11 mouse cellular contexts compared by ENCODE assay signal in the genomic region with DNA sequence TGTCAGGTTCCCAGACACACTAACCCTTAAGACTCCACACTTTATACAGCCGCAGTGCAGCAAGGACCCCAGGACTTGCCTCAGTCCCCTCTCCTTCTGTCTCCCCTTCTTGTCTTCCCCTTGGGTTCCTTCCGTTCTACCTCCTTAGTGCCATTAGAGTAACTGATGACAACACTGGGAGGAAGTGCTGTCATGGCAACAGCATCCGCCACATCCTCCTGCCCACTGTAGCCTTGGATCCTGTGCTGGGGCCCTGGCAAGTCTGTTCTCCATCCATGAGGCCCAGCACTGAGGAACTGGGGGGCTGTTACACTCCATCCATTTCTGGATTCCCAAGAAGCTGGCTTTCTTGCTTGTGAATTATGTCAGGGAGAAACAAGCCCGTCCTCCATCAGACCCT. TPM values are rescaled to one million over a fixed set of nuclear protein-coding genes. Genes with fewer than 3 reads are reported as not detected.
DNase-seq lines count a peak whose midpoint lies in the region; ATAC-seq and TF ChIP-seq lines count a peak whose summit lies in the region.
"Had no signal": no experiment of that assay in that cellular context is flagged by ENCODE, and none has a peak within 500 bp of the region (broad histone marks: within the 10 kb centered on the region; RNA-seq: fewer than 3 reads in every experiment).

No protein-coding gene starts in this region.

- ATAC-seq in hindbrain, embryonic 14.5 days (ENCODE audit: low FRiP score): no peak
- no peak for ATAC-seq in hindbrain, embryonic 11.5 days (ENCODE audit: low FRiP score)
- 0 out of 2 replicates have a peak, but pooled peaks have one; percentile 17 for ATAC-seq in megakaryocyte-erythroid progenitor cell, adult 5-6 weeks (replicated peaks; ENCODE audit: low FRiP score, low TSS enrichment, poor library complexity, severe bottlenecking)
- no peak for ATAC-seq in intestine, embryonic 16.5 days

- no peak overlapping the region for H3K4me3 ChIP-seq in hindbrain, embryonic 14.5 days (replicated peaks; ENCODE audit: low read length)
- H3K4me3 ChIP-seq in hindbrain, embryonic 11.5 days (ENCODE audit: low read depth, low read length): no peak overlapping the region
- H3K4me3 ChIP-seq in bone marrow, adult 2 months (replicated peaks; ENCODE audit: control insufficient read depth, low read depth, low read length): peak overlapping the region; percentile 87
- no peak overlapping the region for H3K4me3 ChIP-seq in intestine, embryonic 16.5 days (ENCODE audit: low read length)
- H3K4me3 ChIP-seq: heart, embryonic 10.5 days had no signal

- TF ChIP-seq POLR2A in bone marrow, adult 2 months (IDR thresholded peaks at IDR 0.05; ENCODE audit: borderline replicate concordance, control insufficient read depth, low read depth, low read length): no peak

- no peak overlapping the region for H3K27ac ChIP-seq in hindbrain, embryonic 14.5 days
- no peak overlapping the region for H3K27ac ChIP-seq in hindbrain, embryonic 11.5 days (ENCODE audit: low read depth, low read length)
- peak overlapping the region; percentile 6; the same call in 1 of the 2 replicates for H3K27ac ChIP-seq in bone marrow, adult 2 months (ENCODE audit: control insufficient read depth, insufficient read depth, low read depth, low read length, poor library complexity)
- H3K27ac ChIP-seq in intestine, embryonic 16.5 days (ENCODE audit: low read length): no peak overlapping the region
- H3K27ac ChIP-seq: heart, embryonic 10.5 days had no signal

- H3K9ac ChIP-seq in hindbrain, embryonic 14.5 days: 0 out of 2 replicates have a peak overlapping the region, but pooled peaks have one; percentile 11
- no peak overlapping the region for H3K9ac ChIP-seq in hindbrain, embryonic 11.5 days (ENCODE audit: low read depth, low read length)
- no peak overlapping the region for H3K9ac ChIP-seq in intestine, embryonic 16.5 days (ENCODE audit: low read depth, low read length)

- H3K36me3 ChIP-seq in hindbrain, embryonic 14.5 days (replicated peaks; ENCODE audit: control insufficient read depth, insufficient read depth): no peaks in the 10 kb centered on the region
- H3K36me3 ChIP-seq in hindbrain, embryonic 11.5 days (ENCODE audit: control insufficient read depth, insufficient read depth, low read length): no peaks in the 10 kb centered on the region
- H3K36me3 ChIP-seq in intestine, embryonic 16.5 days (ENCODE audit: control insufficient read depth, insufficient read depth, low read length): no peaks in the 10 kb centered on the region
- H3K36me3 ChIP-seq: heart, embryonic 10.5 days had no signal

- no peak for TF ChIP-seq CTCF in bone marrow, adult 2 months (IDR thresholded peaks at IDR 0.05; ENCODE audit: control insufficient read depth, insufficient read depth, low read length)

- peaks cover 12% of the 10 kb centered on the region for H3K27me3 ChIP-seq in hindbrain, embryonic 14.5 days (ENCODE audit: control insufficient read depth, insufficient read depth, low read length)
- H3K27me3 ChIP-seq in hindbrain, embryonic 11.5 days (ENCODE audit: control insufficient read depth, insufficient read depth, low read length): peaks cover 30% of the 10 kb centered on the region
- peaks cover 44% of the 10 kb centered on the region for H3K27me3 ChIP-seq in intestine, embryonic 16.5 days (replicated peaks; ENCODE audit: control insufficient read depth, insufficient read depth, low read length)

- no peak overlapping the region; the same call in 1 of the 2 replicates for H3K4me2 ChIP-seq in hindbrain, embryonic 14.5 days (replicated peaks)
- no peak overlapping the region for H3K4me2 ChIP-seq in hindbrain, embryonic 11.5 days (replicated peaks; ENCODE audit: low read depth, low read length)
- H3K4me2 ChIP-seq in intestine, embryonic 16.5 days (ENCODE audit: low read depth, low read length): no peak overlapping the region

- H3K9me3 ChIP-seq in hindbrain, embryonic 14.5 days (ENCODE audit: control insufficient read depth, low read length): no peaks in the 10 kb centered on the region
- H3K9me3 ChIP-seq in hindbrain, embryonic 11.5 days (ENCODE audit: control insufficient read depth, low read length): no peaks in the 10 kb centered on the region
- no peaks in the 10 kb centered on the region for H3K9me3 ChIP-seq in intestine, embryonic 16.5 days (ENCODE audit: control insufficient read depth, low read length)
- H3K9me3 ChIP-seq: heart, embryonic 10.5 days had no signal

- no peak for DNase-seq in hindbrain, embryonic 14.5 days (ENCODE audit: low spot score)
- DNase-seq in hindbrain, embryonic 11.5 days (ENCODE audit: low spot score): no peak
- DNase-seq in 416B (ENCODE audit: low read depth): peak; percentile 85
- DNase-seq in urinary bladder, postnatal 36 days (ENCODE audit: low spot score in 2 of 2): no peak
- DNase-seq in right cerebral cortex, postnatal 4 days: no peak
- DNase-seq: layer of hippocampus, postnatal 36 days; lung, postnatal 10 days had no signal

- 36% methylated on average over 4 of the region's 4 CpGs for WGBS in hindbrain, embryonic 14.5 days
- 61% methylated on average over 4 of the region's 4 CpGs for WGBS in hindbrain, embryonic 11.5 days
- WGBS in bone marrow, adult 2 months: 7% methylated on average over 4 of the region's 4 CpGs
- WGBS in intestine, embryonic 16.5 days: 33% methylated on average over 4 of the region's 4 CpGs

- peaks cover 31% of the 10 kb centered on the region for H3K4me1 ChIP-seq in hindbrain, embryonic 14.5 days (replicated peaks; ENCODE audit: control insufficient read depth, insufficient read depth, low read length)
- peaks cover 17% of the 10 kb centered on the region for H3K4me1 ChIP-seq in hindbrain, embryonic 11.5 days (replicated peaks; ENCODE audit: control insufficient read depth, insufficient read depth, low read length)
- peaks cover 3% of the 10 kb centered on the region; the same call in 1 of the 2 replicates for H3K4me1 ChIP-seq in bone marrow, adult 2 months (ENCODE audit: control insufficient read depth, insufficient read depth, low read length)
- peaks cover 33% of the 10 kb centered on the region for H3K4me1 ChIP-seq in intestine, embryonic 16.5 days (ENCODE audit: control insufficient read depth, insufficient read depth, low read length)

RNA-seq across cellular contexts. Expression of gene Agap2, which starts 1.0 kb away (rescaled TPM):
- polyA plus RNA-seq in hindbrain, embryonic 14.5 days (2014; fragmentation: Nextera tagmentation; extraction: Ambion mirVana): 6.7 and 8.2 TPM in 2 replicates
- 0.68 and 1.2 TPM in 2 replicates for polyA plus RNA-seq in hindbrain, embryonic 11.5 days (2014; fragmentation: Nextera tagmentation; extraction: Ambion mirVana)
- polyA plus RNA-seq in bone marrow, adult 2 months (2011; ENCODE audit: insufficient read depth, insufficient read length, low replicate concordance, missing spikeins): 11.0 and 27.3 TPM in 2 replicates
- total RNA-seq in megakaryocyte-erythroid progenitor cell, adult 5-6 weeks (2014; fragmentation: Nextera tagmentation): 19.7 and 45.9 TPM in 2 replicates
- 26.4 and 43.3 TPM in 2 replicates for total RNA-seq in megakaryocyte-erythroid progenitor cell, adult 5-6 weeks (2017)
- 0.05 and 0.21 TPM in 2 replicates for polyA plus RNA-seq in intestine, embryonic 16.5 days (2015; fragmentation: Nextera tagmentation; extraction: Ambion mirVana)

RNA-seq across cellular contexts. Expression of gene Tspan31, which starts 6.0 kb away (rescaled TPM):
- 54.4 and 83.3 TPM in 2 replicates for polyA plus RNA-seq in hindbrain, embryonic 14.5 days (2014; fragmentation: Nextera tagmentation; extraction: Ambion mirVana)
- polyA plus RNA-seq in hindbrain, embryonic 11.5 days (2014; fragmentation: Nextera tagmentation; extraction: Ambion mirVana): 111 and 140 TPM in 2 replicates
- polyA plus RNA-seq in bone marrow, adult 2 months (2011; ENCODE audit: insufficient read depth, insufficient read length, low replicate concordance, missing spikeins): 15.7 and 22.5 TPM in 2 replicates
- total RNA-seq in megakaryocyte-erythroid progenitor cell, adult 5-6 weeks (2014; fragmentation: Nextera tagmentation): 43.9 and 73.9 TPM in 2 replicates
- 28.9 and 55.3 TPM in 2 replicates for total RNA-seq in megakaryocyte-erythroid progenitor cell, adult 5-6 weeks (2017)
- polyA plus RNA-seq in intestine, embryonic 16.5 days (2015; fragmentation: Nextera tagmentation; extraction: Ambion mirVana): 189 and 206 TPM in 2 replicates

RNA-seq across cellular contexts. Expression of gene Cdk4, which starts 12.7 kb away (rescaled TPM):
- 764 and 784 TPM in 2 replicates for polyA plus RNA-seq in hindbrain, embryonic 14.5 days (2014; fragmentation: Nextera tagmentation; extraction: Ambion mirVana)
- 2,639 and 2,665 TPM in 2 replicates for polyA plus RNA-seq in hindbrain, embryonic 11.5 days (2014; fragmentation: Nextera tagmentation; extraction: Ambion mirVana)
- 127 and 148 TPM in 2 replicates for polyA plus RNA-seq in bone marrow, adult 2 months (2011; ENCODE audit: insufficient read depth, insufficient read length, low replicate concordance, missing spikeins)
- total RNA-seq in megakaryocyte-erythroid progenitor cell, adult 5-6 weeks (2014; fragmentation: Nextera tagmentation): 656 and 761 TPM in 2 replicates
- 479 and 664 TPM in 2 replicates for total RNA-seq in megakaryocyte-erythroid progenitor cell, adult 5-6 weeks (2017)
- polyA plus RNA-seq in intestine, embryonic 16.5 days (2015; fragmentation: Nextera tagmentation; extraction: Ambion mirVana): 1,474 and 1,595 TPM in 2 replicates

RNA-seq across cellular contexts. Expression of gene March9, which starts 16.1 kb away (rescaled TPM):
- 12.0 and 12.9 TPM in 2 replicates for polyA plus RNA-seq in hindbrain, embryonic 14.5 days (2014; fragmentation: Nextera tagmentation; extraction: Ambion mirVana)
- polyA plus RNA-seq in hindbrain, embryonic 11.5 days (2014; fragmentation: Nextera tagmentation; extraction: Ambion mirVana): 3.6 and 4.2 TPM in 2 replicates
- polyA plus RNA-seq in bone marrow, adult 2 months (2011; ENCODE audit: insufficient read depth, insufficient read length, low replicate concordance, missing spikeins): 1.6 TPM in 1 of 2 replicates, not detected in the other
- total RNA-seq in megakaryocyte-erythroid progenitor cell, adult 5-6 weeks (2014; fragmentation: Nextera tagmentation): not detected in 2 replicates
- total RNA-seq in megakaryocyte-erythroid progenitor cell, adult 5-6 weeks (2017): not detected in 2 replicates
- polyA plus RNA-seq in intestine, embryonic 16.5 days (2015; fragmentation: Nextera tagmentation; extraction: Ambion mirVana): 0.40 and 0.50 TPM in 2 replicates

RNA-seq across cellular contexts. Expression of gene Cyp27b1, which starts 28.0 kb away (rescaled TPM):
- polyA plus RNA-seq in hindbrain, embryonic 14.5 days (2014; fragmentation: Nextera tagmentation; extraction: Ambion mirVana): 0.08 TPM in 1 of 2 replicates, not detected in the other
- polyA plus RNA-seq in hindbrain, embryonic 11.5 days (2014; fragmentation: Nextera tagmentation; extraction: Ambion mirVana): 0.11 and 0.20 TPM in 2 replicates
- not detected in 2 replicates for polyA plus RNA-seq in bone marrow, adult 2 months (2011; ENCODE audit: insufficient read depth, insufficient read length, low replicate concordance, missing spikeins)
- not detected in 2 replicates for total RNA-seq in megakaryocyte-erythroid progenitor cell, adult 5-6 weeks (2014; fragmentation: Nextera tagmentation)
- not detected in 2 replicates for total RNA-seq in megakaryocyte-erythroid progenitor cell, adult 5-6 weeks (2017)
- 0.05 and 0.11 TPM in 2 replicates for polyA plus RNA-seq in intestine, embryonic 16.5 days (2015; fragmentation: Nextera tagmentation; extraction: Ambion mirVana)
